Mouse (Mus musculus): ENCODE results near the gene Slamf8.

Slamf8 gene

GRCm38 (mm10) chr1:172593321-172593720 lies 3.0 kb upstream of the Slamf8 start:
- DNase-seq, result no peak

DNA sequence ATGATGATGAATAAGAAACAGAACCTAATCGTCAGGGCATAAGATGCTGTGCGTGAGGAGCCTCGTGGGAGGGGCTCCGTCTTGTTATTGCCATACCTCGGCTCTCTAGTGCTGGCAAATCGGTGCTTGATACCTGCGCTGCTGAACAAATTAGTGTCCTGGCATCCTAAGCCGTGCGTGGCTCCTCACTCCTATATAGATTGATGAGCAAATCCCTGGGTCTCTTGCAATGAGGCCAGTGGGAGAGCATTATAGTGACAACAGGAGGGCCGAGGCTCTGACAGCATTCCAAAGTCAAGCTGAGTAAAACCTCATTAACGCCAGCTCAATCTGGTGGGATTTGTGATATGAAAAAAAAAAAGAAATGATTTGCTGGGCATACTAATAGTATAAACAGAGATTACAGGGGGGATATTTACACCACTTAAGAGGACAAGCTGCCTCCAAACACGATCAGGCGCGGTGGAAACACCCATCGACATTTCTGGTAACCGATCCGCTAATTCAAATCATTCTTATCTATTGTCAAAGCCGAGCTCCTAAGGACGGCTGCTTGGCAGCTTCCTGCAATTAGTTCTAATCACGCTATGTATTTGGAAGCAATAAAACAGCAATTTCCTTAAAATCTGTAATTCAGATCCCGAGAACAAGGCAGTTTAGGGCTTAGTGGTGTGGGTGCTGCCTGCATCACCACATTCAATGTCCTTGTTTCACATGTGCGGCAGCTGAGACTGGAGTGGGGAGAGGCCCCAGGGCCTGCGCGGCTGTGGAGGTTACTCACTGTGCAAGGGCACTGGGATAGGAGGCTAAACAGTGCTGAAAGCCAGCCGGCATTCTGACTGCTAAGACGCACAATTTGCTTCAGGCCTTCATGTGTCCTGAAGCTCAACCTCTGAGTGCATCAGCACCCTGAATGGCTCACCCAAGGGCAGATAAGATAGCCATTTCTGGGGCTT lies 4.5 kb downstream of the Slamf8 start:
- DNase-seq, result no peak

- no peak for DNase-seq
Observed at GRCm38 (mm10) chr1:172585026-172585425, 5.3 kb downstream of the Slamf8 start.

GRCm38 (mm10) chr1:172584271-172584670 lies 6.1 kb downstream of the Slamf8 start:
- DNase-seq, result no peak

- no peak for DNase-seq
Observed at GRCm38 (mm10) chr1:172582436-172582835, 7.9 kb downstream of the Slamf8 start.

- no peak for DNase-seq
Observed at GRCm38 (mm10) chr1:172580116-172580515, 10.3 kb downstream of the Slamf8 start.

- no peak for DNase-seq
Observed at GRCm38 (mm10) chr1:172567758-172568157, 22.6 kb downstream of the Slamf8 start.

DNA sequence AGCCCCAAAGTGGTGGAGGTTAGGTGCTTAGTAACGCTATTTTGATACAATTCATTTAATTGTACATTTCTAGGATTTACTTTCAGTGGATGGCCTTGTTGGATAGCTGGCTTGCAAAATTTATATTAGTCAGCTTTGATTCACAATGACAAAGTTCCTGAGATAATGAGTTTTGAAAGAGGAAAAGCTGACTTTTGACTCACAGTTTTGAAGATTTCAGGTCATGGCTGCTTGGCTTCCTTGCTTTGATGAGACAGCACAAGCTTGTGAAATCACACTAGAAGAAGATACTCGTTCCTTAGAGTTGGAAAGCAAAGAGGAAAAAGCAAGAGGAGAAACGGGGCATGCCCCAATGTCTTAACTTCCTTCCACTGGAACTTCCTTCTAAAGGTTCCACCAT lies 24.2 kb downstream of the Slamf8 start:
- DNase-seq, result no peak

- DNase-seq, result no peak
Observed at GRCm38 (mm10) chr1:172563465-172563828, 26.9 kb downstream of the Slamf8 start.

- peak; percentile 73 to 76 for DNase-seq
Observed at GRCm38 (mm10) chr1:172562641-172563464, 27.5 kb downstream of the Slamf8 start.

DNA sequence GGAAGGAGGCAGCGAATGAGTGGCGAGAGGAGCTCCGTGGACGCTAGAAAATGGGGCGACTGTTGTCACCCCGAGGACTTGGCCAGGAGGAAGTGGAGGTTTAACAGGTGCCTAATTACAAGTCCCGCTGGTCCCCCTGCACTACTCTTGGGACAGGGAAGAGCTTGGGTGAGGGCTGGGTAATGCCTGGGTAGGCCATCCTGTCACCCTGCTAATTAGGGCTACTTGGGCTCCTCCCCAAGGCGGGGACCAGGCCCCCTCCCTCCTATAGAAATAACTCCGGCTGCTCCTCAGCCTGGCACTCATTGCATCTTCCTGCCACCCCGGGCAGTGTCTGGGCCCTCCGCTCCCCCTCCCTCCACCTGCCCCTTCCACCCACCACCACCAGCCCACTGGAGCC lies 34.7 kb downstream of the Slamf8 start, which contains the start of gene Vsig8:
Gene Vsig8 (plus strand): TSS at position 301 of the 400 bp plus-strand sequence.
- DNase-seq, result no peak

DNA sequence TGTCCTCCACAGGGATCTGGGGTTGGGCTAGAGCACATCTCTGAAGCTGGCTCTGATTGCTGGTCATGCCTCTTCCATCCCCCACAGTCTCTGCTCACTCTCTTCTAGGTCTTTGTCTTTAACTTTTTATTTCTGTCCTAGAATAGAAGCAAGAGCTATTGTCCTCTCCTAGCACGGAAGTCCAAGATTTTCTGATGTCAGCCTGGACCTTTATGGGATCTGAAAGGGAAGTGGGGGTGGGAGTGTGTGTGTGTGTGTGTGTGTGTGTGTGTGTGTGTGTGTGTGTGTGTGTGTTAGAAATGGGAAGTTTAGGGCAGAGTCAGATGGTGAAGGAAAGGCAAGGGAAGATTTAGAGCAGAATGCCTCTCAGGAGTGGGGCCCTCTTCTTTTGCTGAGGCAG lies 37.7 kb downstream of the Slamf8 start:
- peak in 1 of 2 experiments; percentile 11 for DNase-seq

DNA sequence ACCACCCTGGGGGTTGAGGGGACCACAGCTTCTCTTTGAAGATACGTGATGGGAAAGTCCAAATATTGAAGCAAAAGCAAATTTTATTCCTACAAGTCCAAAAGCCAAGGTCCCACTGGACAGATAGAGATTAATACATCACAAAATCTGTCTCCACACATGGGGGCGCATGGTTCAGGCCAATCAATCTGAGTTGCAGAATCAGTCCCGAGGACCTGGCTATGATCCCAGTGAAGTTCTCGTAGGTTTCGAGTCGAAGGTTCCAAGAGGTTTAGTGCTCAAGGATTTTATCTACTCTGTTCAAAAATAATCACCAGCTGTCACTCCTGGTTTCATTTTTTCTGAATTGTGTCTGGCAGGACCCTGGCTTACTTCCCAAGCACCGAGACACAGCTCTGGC lies 39.4 kb downstream of the Slamf8 start:
- DNase-seq, result no peak

GRCm38 (mm10) chr1:172550551-172550951 lies 39.8 kb downstream of the Slamf8 start:
- DNase-seq, result peak; percentile 43 to 44

- no peak for DNase-seq
Observed at GRCm38 (mm10) chr1:172549717-172550116, 40.7 kb downstream of the Slamf8 start.

- no peak for DNase-seq
Observed at GRCm38 (mm10) chr1:172549314-172549713, 41.1 kb downstream of the Slamf8 start.

- DNase-seq, result no peak
Observed at GRCm38 (mm10) chr1:172548501-172548900, 41.9 kb downstream of the Slamf8 start.

- no peak for DNase-seq
Observed at GRCm38 (mm10) chr1:172546062-172546461, 44.3 kb downstream of the Slamf8 start.

DNA sequence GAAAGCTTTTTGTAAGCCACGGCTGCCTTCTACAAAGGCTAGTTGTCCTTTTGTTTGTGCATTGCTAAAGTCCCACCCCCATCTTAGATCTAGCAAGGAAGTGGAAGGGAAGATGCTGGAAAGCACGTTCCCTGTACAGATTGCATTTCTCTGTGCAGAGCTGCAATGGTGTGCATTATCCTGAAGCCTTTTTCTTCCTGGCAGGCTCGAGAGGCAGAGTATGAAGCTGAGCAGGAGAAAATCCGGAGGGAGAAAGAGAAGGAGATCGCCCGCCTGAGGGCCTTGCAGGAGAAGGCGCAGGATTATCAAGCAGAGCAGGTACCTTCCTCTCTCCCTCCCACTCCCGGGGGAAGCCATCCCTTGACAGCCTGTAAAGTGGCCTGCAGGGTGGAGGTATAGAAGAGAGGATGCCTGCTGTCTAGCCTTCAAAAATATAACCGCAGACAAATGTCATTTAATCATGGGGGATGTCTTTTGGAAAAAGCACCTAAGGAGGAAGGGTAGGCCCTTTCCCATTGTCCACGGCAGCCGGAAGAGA lies 50.0 kb downstream of the Slamf8 start:
- no peak for DNase-seq

DNA sequence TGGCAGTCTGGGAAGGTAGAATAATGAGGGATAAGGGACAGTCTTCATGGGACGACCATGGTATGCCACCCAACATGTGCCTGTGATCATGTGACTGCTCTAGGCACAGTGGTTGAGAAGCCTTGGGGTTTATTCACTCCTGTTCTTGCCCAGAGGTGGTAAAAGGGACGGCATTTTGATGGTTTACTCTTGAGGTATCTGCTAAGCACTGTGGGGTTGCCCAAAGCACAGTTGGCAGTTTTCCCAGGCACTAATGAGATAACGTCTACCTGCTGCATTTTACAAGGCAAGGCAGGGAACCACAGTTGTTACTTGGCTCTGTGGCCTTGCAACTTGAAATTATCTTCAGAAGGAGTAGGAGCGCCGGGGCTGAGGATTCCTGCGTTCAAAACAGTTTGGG lies 50.5 kb downstream of the Slamf8 start:
- no peak for DNase-seq

DNA sequence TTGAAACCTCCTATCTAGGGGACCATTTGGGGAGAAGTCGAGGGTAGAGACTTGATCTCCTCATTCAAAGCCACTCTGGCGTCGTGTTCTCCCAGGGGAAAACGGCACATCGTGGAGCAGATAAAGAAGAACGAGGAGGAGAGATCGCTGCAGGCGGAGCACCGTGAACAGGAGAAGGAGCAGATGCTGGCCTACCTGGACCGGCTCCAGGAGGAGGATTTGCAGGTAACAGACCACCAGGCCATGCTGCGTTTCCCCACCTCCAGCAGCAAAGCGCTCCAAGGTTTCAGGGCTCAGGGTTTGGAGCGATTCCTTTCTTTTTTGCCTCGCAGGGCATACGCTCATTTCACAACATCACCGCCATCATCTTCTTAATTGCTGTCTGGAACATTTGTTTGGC lies 55.3 kb downstream of the Slamf8 start:
- DNase-seq, result no peak

DNA sequence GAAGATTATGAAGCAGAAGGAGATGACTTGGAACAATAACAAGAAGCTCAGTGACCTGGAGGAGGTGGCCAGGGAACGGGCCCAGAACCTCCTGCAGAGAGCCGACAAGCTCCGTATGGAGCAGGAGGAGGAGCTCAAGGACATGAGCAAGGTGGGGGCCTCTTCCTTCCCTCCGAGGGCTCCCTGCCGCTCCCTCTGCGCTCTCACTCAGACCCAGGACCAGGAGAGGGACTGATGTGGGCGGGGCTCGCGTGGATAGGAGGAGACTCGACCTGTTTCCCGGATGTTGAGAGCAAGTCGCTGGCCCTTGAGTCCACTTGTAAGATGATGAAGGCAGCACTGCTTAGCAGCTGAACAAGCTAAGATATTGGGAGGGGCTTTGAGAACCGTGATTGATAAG lies 57.8 kb downstream of the Slamf8 start:
- peak in 1 of 2 experiments; percentile 31 for DNase-seq

Measured in kidney, adult 8-10 months (tissue).